Mouse (Mus musculus): ENCODE results near the gene Efcab9. TPM values are rescaled to one million over a fixed set of nuclear protein-coding genes. Genes with fewer than 3 reads are reported as not detected.
A peak's percentile ranks its signal among the peaks of the same experiment; 100 is the strongest.
"Not testable (repeated sequence)": the region's sequence is repeated elsewhere in the genome, so short reads cannot be mapped to it uniquely, and the experiment has no call there.

The Efcab9 gene
- polyA plus RNA-seq, 2 experiments from 2014 or later, result 0.87 to 1.1 TPM

DNA sequence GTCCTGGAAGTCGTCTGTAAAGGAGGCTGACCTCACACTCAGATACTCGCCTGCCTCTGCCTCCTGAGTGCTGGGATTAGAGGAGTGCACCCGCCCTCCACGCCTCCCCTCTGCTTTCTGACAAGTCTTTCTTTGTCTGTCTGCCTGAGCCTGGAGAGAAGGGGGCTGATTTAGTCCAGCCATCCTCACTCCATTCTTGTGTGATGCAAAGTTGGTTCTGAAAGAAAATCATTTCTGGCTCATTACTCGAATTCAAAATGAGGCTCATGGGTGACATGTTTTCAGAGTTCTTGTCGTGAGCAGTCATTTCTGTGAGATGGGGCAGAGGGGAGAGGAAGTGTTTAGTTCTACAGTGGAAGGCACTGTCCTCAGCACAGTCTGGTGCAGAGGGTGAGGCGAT lies 5.1 kb upstream of the Efcab9 start:
- ATAC-seq, result no peak

DNA sequence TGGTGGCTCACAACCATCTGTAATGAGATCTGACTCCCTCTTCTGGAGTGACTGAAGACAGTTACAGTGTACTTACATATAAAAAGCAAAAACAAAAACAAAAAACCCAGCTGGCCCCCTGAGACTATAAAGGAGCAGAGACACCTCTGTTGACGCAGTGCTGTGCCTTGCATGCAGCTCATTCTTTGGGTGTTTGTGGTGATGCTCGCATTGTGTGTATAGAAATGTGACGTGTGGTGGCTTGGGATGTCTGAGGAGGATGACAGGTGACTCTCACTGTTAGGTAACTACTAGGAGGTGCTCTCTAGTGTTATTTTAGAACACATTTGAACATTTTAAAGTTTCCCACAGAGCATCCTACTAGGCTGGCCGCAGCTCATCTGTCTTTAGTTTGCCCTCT lies 3.8 kb upstream of the Efcab9 start:
- peak; percentile 8 for ATAC-seq

DNA sequence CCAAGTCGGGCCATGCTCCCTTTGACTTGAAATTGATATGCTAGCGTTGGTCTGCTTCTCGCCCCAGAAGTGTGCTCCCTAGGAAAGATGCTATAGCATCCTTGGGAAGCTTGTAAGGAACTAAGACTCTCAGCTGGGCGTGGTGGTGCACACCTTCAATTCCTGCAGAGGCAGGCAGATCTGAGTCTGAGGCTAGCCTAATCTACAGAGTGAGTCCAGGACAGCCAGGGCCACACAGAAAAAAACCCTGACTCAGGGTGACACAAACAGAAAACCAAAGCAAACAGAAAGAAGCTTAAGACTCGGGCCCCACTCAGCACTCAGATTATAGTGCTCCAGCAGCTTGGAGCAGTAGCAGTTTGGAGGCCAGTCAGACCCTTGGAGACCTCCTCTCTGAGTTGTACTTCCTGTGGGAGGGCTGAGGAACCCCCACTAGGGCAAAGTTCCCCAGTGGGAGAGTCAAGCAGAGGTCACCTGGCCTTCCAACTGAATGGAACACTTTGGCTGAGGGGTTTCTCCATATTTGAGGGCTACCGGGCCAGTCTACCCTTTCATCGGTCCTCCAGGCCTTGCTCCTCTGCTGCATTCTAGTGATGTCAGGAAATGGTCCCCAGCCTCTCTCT lies 2.7 kb upstream of the Efcab9 start:
- peak; percentile 6 for ATAC-seq

DNA sequence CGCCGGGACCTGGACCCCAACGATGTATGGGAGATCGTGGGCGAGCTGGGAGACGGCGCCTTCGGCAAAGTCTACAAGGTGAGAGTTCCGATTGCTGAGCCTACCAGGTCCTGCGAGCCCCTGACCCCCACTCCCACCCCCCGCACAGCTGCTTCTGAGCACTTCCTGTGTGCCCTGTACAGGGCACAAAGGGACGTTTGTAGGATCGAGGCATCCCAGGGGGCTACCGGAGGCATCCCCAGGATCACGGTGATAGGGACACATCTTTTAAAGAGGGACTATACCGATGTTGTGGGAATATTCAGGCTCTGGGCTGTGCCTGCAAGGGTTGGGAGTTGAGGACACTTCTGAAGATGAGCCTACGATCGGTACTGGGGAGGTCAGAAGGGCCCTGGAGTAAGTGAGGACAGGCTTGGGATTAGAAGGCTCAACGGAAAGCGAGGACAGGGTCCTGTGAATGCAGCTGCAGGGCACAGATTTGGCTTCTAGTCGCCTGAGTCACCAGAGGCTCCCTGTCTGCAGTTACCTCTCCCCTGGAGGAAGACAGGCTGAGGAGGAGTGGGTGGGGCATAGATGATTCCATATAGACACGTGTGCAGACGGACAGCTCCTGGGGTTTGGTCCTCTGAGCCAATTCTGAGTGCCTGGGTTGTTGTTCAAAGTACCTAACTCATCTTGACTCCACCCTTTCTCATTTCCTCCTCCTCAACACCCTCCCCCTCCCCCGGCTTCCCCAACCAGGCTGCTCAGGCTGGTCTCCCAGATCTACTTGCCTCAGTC lies 1.8 kb upstream of the Efcab9 start:
- ATAC-seq, result peak; percentile 60

DNA sequence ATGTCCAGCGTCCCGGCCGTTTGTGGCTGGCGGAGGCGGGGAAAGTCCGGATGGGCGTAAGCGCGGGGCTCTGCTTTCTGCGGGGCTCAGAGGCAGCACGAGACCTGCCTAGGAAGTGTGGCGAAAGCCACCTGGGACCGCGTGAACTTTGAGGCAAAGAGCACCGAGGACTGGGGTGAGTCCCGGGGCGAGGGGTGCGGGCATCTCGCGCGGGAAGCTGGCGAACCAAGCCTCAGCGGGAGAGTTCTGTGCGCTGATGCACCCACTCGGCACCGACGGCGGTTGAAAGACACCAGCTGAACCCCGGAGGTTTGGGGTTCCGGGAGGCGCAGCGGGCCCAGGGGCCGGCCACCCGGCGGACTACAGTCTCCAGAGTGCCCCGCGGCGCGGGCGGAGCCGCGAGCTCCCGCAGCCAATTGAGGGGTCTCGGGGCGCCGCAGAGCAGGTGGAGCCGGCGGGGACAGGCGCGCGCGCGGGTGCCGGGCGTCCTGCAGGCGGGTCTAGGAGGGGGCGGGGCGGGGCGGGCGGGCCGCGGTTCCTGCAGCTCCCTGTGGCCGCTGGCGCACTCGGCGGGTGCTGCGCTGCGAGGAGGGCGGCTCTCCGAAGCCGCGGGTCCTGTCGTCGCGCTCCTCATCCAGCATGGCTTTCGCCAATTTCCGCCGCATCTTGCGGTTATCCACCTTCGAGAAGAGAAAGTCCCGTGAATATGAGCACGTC lies 1.0 kb upstream of the Efcab9 start, which contains the start of gene Stk10:
Gene Stk10 (plus strand): TSS at position 541 of the 717 bp plus-strand sequence.
- ATAC-seq, result peak; percentile 74

DNA sequence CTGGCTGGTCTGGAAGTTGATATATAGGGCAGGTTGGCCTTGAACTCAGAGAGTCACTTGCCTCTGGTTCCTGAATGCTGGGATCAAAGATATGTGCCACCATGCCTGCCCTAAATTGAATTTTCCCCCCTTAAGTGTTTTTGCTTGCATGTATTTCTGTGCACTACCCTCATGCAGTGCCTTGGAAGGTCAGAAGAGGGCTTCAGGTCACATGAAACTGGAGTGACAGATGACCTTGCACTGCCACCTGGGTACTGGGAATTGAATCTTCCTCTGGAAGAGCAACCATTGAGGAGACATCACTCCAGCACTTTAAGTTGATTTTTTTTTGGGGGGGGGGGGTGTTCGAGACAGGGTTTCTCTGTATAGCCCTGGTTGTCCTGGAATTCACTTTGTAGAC lies 1.7 kb downstream of the Efcab9 start:
- ATAC-seq, result no peak

DNA sequence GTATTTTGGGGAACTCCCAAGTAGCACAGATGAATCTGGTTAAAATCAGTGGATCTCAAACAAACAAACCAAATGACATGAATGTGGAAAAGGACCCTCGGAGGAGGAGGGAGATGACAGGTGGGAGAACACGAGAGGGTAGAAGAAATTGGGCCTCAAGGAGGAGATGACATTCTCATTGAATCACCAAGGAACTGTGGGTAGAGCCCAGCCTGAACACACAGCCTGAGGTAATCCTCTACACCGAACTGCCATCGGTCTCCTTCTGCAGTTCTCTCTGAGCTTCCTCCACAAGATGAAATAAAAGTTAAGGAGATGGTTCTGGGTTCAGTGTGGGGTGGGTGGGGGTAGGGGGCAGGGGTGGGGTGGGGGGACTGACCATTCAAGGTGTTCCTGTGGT lies 4.9 kb downstream of the Efcab9 start:
- ATAC-seq, result no peak

DNA sequence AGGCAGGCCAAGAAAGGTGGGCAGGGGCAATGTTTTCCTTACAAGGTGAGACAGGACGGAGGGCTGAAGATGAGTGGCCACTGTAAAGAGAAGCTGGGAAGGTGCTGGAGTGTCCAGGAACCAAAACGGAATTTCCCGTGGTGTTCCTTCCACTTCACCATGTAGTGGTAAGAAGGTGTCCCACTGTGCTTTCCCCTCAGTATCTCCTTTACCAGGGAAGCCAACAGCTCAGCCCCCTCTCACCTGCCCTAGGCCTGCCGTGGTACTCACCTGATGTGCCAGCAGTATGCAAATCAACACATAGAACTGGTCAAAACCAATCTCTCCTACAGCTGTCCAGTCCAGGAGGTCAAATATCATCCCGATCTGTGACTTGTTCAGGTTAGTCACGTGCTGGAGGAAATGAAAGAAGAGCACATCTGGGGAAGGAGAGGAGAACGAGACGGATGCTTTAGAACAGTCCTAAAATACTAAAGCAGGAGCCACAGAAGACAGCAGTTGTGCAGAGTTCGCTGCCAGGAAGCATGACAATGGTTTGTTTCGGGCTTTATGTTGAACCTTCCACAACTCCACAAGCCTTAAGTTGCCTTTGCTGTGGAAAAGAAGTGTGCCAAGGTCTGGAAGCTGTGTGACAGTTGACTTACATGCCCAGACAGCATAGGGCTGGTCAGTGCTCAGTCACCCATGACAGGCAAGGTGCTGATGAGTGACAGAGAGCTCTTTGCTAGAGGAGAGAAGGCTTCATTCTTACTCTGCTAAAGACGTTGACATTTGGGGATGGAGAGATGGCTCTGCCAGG lies 7.6 kb downstream of the Efcab9 start:
- no peak for ATAC-seq

DNA sequence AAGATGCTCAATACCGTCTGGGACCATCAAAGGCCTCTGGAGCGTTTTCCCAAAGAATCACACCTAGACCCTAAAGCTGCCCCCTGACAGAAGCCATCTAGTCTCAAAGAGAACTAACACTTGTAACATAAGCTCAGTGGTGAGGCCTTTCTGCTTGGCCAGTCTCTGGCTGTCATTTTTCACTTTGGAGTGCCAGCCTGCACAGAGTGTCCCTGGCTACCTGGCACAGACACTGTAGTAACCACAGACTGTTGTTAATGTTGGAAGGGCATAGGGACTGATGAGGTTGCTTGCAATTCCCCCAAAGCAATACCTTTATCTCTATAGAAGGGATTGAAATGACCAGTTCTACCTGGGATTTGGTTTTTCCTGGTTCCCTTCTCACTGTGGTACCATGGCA lies 10.6 kb downstream of the Efcab9 start:
- ATAC-seq, result no peak

DNA sequence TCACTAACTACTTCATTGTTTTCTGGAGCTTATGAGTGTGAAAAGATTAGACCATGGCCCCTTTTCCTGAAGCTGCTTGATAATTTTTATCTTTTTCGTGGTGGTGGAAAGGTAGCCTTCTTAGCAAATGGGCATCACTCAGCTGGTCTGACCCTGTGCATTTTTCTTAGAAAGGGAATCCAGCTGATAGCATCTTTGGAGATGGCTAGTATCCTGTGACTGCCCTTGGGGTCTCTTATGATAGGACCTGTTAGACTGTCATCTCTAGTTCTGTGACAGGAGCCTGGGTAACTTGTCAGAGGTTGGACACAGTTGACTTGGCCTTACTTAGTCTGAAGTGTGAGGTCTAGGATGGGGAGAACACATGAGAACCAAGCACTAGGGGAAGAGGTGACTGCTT lies 12.5 kb downstream of the Efcab9 start:
- ATAC-seq, result no peak

DNA sequence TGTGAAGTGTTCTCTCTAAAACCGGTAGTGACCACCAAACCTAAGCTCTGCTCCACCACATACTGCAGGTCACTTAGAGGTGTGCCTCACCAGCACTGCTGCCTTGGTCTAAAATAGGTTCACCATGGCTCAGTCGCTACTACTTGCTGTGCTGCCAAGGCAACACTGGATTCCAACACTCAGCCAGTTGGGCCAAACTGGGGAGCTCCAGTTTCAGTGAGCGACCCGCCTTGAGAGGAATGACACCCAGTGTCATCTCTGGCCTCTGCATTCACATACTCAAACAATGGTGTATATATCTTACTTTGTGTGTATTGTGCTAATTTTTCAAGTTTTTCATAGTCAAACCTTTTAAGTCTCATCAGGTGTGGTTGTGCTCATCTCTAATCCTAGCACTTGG lies 13.1 kb downstream of the Efcab9 start:
- ATAC-seq, result no peak

DNA sequence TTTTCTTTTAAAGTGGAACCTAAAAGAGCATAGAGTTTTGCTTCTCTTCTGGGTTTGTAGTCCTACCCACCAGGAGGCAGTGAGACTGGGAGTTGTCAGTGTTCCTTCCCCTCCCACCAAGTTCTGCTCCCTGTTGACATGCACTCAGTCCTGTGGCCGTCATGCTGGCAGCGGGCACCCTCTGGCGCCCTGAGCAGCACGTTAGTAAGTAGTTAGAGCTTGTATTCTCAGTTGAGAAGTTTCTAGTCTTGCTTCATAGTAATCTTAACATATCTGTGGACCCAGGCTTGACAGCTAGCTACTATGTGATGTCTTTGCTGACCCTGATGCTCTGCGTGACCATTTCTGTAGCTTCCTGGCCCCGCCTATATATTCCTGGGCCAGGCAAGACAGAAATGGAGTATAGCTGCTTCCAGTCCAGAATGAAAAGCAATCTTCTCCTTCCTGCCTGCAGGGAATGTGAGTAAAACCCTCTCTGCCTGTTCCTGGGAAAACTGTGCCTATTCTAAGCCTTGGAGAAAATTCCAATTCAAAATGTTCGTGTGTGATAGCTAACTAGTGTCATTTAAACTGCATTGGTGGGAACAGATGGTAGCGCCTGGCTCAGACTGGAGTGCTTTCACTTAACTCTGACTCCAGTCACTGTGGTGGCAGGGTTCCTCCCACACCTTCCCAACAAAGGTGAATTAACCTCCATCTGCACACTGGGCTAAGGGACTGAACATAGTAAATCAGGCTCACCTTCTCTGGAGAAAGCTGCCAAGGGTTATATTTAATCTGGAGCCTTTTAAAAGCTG lies 14.8 kb downstream of the Efcab9 start:
- ATAC-seq, result no peak

DNA sequence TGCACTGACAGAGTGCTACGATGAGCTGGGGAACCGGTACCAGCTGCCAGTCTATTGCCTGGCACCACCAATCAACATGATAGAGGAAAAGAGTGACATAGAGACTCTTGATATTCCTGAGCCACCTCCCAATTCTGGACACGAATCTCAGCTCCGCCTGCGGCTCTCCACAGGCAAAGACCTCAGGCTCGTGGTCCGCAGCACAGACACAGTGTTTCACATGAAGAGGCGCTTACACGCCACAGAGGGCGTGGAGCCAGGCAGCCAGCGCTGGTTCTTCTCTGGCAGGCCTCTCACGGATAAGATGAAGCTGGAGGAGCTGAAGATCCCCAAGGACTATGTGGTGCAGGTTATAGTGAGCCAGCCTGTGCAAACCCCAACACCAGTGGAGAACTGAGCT lies 15.8 kb downstream of the Efcab9 start:
- ATAC-seq, result no peak

DNA sequence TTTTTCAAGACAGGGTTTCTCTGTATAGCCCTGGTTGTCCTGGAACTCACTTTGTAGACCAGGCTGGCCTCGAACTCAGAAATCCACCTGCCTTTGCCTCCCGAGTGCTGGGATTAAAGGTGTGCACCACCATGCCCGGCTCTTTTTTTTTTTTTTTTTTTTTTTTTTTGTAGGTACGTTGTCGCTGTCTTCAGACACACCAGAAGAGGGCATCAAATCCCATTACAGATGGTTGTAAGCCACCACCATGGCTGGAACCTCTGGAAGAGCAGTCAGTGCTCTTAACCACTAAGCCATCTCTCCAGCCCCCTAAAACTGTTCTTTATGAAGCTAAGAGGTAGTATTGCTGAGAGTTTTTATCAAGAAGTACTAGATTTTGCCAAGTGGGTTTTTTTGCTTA lies 17.0 kb downstream of the Efcab9 start:
- not testable (repeated sequence) for ATAC-seq

DNA sequence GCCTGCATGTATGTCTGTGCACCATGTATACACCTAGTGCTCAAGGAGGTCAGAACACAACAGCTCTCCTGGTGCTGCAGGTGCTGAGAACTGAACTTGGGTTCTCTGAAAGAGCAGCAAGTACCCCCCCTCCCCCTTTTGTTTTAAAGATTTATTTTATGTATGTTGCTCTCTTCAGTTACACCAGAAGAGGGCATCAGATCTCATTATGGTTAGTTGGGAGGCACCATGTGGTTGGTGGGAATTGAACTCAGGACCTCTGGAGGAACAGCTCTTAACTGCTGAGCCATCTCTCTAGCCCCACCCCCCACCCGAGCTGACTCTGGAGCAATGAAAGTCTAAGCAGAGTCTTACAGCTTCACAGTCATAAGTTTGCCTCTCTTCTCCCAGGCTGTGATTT lies 21.0 kb downstream of the Efcab9 start:
- ATAC-seq, result no peak

DNA sequence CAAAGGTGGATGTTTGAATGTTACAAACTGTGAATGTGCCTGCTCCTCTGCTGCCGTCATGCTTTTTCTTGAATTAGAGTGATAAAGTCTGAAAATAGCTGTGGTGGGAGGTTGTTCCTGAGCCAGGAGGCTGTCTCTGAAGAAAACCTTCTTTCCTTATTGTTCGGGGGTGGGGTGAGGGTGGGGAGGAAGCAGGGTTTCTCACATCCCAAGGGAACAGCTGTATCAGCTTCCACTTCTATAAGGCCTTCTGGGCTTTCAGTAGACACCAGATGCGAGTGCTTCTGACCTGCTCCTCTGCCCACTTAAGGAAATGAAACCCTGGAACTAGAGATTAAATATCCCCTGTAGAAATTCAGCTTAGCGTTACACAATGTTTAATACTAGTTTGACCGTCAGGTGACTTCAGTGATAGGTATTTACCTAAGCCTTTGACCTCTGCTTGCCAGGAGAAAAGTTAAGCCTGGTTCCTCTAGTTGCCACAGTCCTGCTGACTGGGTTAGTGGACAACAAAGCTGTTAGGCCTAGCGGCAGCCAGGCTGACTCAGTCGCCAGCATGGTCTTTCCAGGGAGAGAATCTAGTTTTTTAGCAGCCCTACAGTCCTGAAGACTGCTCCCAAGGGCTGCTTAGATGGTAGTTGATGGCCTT lies 26.7 kb downstream of the Efcab9 start:
- no peak for ATAC-seq

DNA sequence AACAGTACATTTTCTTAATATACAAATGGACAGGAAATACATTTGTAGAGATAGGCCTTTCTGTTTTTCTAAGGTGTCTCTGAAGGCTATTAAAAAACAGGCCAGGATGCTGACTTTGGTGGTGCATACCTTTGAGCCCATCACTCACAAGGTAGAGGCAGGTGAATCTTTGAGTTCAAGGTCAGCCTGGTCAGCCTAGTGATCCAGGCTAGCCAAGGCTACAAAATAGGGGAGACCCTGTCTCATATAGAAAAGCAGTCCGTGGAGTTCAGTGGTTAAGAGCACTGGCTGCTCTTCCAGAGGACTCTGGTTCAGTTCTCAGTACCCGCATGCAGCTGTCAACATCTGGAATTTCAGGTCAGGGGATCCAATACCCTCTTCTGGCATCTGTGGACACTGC lies 28.2 kb downstream of the Efcab9 start:
- no peak for ATAC-seq

DNA sequence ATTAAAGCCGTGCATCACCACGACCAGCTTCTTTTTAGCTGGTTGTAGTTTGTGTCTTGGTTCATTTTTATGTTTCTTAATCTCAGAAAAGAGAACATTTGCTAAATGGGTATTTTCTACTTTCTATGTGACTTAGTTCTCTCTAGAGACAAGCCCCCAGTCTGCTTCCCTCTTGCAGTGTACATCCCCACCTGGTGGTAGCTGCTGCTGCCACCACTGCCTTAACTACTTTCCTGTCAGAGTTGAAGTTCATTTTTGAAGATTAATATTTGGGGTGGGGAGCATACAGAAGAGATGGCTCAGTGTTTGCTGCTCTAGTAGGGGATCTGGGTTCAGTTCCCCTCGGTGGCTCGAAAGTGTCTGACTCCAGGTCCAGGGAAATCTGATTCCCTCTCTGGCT lies 31.9 kb downstream of the Efcab9 start:
- no peak for ATAC-seq

DNA sequence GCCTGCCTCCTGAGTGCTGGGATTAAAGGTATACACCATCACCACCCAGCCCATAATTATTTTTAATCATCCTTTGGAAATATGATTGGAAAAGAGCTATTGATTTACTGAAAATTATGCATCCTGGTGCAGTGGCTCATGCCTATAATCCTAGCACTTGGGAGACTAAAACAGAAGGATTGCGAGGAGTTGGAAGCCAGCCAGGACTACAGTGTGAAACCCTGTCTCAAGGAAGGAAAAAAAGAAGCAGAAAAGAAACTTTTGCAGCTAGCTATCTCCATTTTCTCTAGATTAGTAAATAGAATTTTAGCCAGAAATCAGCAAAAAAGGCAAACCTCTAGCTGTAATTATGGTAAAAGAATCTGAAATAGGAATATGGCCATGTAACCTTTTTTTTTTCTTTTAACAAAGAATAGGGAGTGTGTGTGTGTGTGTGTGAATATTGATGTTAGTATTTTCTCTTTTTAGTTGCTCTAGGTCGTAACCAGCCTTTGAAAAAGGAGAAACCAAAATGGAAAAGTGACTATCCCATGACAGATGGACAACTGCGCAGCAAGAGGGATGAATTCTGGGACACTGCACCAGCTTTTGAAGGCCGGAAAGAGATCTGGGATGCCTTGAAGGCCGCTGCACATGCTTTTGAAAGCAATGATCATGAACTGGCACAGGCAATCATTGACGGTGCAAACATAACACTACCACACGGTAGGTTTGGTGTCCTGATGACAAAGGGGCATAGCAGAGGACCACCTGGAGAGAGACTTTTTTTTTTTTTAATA lies 32.9 kb downstream of the Efcab9 start:
- no peak for ATAC-seq

DNA sequence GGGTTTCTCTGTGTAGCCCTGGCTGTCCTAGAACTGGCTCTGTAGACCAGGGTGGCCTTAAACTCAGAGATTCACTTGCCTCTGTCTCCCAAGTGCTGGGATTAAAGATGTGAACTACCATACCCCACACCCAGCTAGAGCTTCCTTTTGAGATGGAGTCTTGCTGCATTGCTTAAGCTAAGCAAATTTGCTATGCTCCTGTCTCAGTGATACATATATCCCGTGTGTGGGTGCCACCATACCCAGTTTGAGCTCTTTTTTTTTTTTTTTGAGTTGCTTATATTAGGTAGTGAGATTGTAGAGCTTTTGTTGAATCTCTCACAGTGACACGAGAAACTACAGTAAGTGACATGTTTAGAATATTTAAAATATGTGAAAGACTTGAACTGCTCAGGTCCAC lies 36.6 kb downstream of the Efcab9 start:
- no peak for ATAC-seq

DNA sequence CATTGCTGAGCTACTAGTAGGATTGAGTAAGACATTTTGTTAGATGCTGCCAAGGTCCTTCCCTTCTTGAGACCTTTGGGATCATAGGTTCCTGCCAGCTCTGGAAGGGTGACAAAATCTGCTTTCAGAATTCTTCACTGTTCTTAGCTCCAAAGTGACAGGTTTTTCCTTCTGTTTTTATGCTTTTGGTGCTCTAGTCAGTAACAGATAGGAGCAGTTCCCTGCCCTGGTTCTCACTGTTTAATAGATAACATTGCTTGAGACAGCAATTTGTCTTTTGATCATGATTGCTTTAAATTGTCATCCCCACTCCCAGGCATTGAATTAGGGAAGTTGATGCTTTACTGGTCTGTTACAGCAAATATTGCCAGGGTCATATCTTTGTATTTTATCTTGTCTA lies 38.6 kb downstream of the Efcab9 start:
- ATAC-seq, result no peak
